Mouse (Mus musculus): ENCODE measurements around the gene Opcml.

- TF ChIP-seq ZC3H11A (IDR thresholded peaks at IDR 0.05; ENCODE audit: borderline replicate concordance, low read depth, low read length) (no peak), HCFC1 (IDR thresholded peaks at IDR 0.05; ENCODE audit: borderline replicate concordance, insufficient read depth, low read length) (no peak), ZNF384 (IDR thresholded peaks at IDR 0.05; ENCODE audit: low read depth, low read length) (no peak), MAFK (IDR thresholded peaks at IDR 0.05; ENCODE audit: insufficient read depth, low read depth, low read length) (no peak), CHD2 (IDR thresholded peaks at IDR 0.05; ENCODE audit: low read depth, low read length) (no peak)
Measured at GRCm38 (mm10) chr9:28940901-28941300, 1150.3 kb downstream of the Opcml start.
